Mouse (Mus musculus): ENCODE measurements around the gene Timm10b. TPM values are rescaled to one million over a fixed set of nuclear protein-coding genes. Genes with fewer than 3 reads are reported as not detected.

Timm10b gene
- 147 and 158 TPM in 2 replicates for polyA plus RNA-seq (2015; fragmentation: Nextera tagmentation; extraction: Ambion mirVana)

- peaks cover 20% of the 10 kb centered on the region for H3K4me1 ChIP-seq (ENCODE audit: control insufficient read depth, insufficient read depth, low read length)
- peak within 1 kb of the TSS; percentile 81 for H3K4me3 ChIP-seq (ENCODE audit: low read length)
- peak within 1 kb of the TSS; percentile 91 for H3K9ac ChIP-seq (ENCODE audit: low read length)
- no peak for ATAC-seq (replicated peaks; ENCODE audit: extremely low read depth, insufficient read depth, low FRiP score)
- H3K9me3 ChIP-seq (replicated peaks; ENCODE audit: control insufficient read depth, low read length): no peaks in the 10 kb centered on the region
- no peaks in the 10 kb centered on the region for H3K27me3 ChIP-seq (ENCODE audit: control insufficient read depth, insufficient read depth, low read length)
- H3K36me3 ChIP-seq (ENCODE audit: control insufficient read depth, insufficient read depth): peaks cover 33% of the 10 kb centered on the region
- H3K4me2 ChIP-seq (ENCODE audit: low read depth, low read length): peak within 1 kb of the TSS; percentile 98
- peak within 1 kb of the TSS; percentile 94 for H3K27ac ChIP-seq (ENCODE audit: low read length)
- 0% methylated on average over 2 of the region's 2 CpGs for WGBS
These were observed at the start of gene Timm10b for GRCm38 (mm10) chr7:105639756-105640155. Timm10b (plus strand) TSS chr7:105640056.

- no peak overlapping the region for H3K9ac ChIP-seq (ENCODE audit: low read length)
- no peak overlapping the region for H3K4me2 ChIP-seq (ENCODE audit: low read depth, low read length)
- H3K27me3 ChIP-seq (ENCODE audit: control insufficient read depth, insufficient read depth, low read length): no peaks in the 10 kb centered on the region
- 25% methylated on average over 7 of the region's 7 CpGs for WGBS
- H3K36me3 ChIP-seq (ENCODE audit: control insufficient read depth, insufficient read depth): no peaks in the 10 kb centered on the region
- no peak overlapping the region for H3K4me3 ChIP-seq (ENCODE audit: low read length)
- no peak for ATAC-seq (replicated peaks; ENCODE audit: extremely low read depth, insufficient read depth, low FRiP score)
- no peaks in the 10 kb centered on the region for H3K4me1 ChIP-seq (ENCODE audit: control insufficient read depth, insufficient read depth, low read length)
- no peak overlapping the region for H3K27ac ChIP-seq (ENCODE audit: low read length)
- no peaks in the 10 kb centered on the region for H3K9me3 ChIP-seq (replicated peaks; ENCODE audit: control insufficient read depth, low read length)
These were observed 49.8 kb upstream of the Timm10b start for GRCm38 (mm10) chr7:105590097-105590496.

DNA sequence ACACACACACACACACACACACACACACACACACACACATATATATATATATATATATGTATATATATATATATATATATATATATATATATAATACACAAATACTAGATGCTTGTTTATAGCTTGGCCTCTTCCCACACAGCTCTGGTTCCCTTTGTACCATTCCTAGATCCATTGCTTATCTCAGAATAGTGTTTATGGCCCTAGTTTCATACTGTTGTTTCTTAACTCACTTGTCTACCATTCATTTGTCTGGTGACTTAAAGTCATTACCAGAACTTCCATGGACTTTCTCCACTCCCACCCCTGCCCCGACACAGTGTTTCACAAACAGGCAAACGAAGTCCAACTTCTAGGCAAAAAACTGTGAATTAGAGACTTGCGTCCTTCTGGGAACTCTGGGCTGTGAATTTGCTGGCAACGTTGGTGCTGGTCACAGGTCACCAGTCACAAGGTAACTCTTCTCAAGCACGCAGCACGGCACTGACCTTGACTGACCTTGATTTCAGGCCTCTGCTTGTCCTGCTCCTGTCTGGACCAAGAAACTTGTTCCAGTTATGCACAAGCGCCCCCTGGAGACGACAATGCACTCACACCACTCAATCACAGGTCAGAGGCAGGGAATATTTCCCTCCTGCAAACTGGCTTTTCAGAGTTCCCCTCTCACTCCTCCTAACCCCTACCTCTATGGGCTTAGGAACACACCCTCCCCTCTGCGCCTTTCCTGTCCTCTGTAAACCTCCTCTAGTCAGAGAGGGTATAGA lies 36.8 kb upstream of the Timm10b start:
- no peak overlapping the region for H3K27ac ChIP-seq (ENCODE audit: low read length)
- no peak overlapping the region for H3K4me3 ChIP-seq (ENCODE audit: low read length)
- no peaks in the 10 kb centered on the region for H3K36me3 ChIP-seq (ENCODE audit: control insufficient read depth, insufficient read depth)
- 36% methylated on average over 9 of the region's 9 CpGs for WGBS
- peaks cover 4% of the 10 kb centered on the region for H3K9me3 ChIP-seq (replicated peaks; ENCODE audit: control insufficient read depth, low read length)
- no peaks in the 10 kb centered on the region for H3K27me3 ChIP-seq (ENCODE audit: control insufficient read depth, insufficient read depth, low read length)
- H3K9ac ChIP-seq (ENCODE audit: low read length): no peak overlapping the region
- no peaks in the 10 kb centered on the region for H3K4me1 ChIP-seq (ENCODE audit: control insufficient read depth, insufficient read depth, low read length)
- H3K4me2 ChIP-seq (ENCODE audit: low read depth, low read length): no peak overlapping the region
- ATAC-seq (replicated peaks; ENCODE audit: extremely low read depth, insufficient read depth, low FRiP score): no peak; the same call in 1 of the 2 replicates

- Histone ChIP-seq H3K9ac (ENCODE audit: low read length) (no peak overlapping the region), H3K27ac (ENCODE audit: low read length) (no peak overlapping the region), H3K36me3 (ENCODE audit: control insufficient read depth, insufficient read depth) (peaks cover 26% of the 10 kb centered on the region), H3K4me1 (ENCODE audit: control insufficient read depth, insufficient read depth, low read length) (no peaks in the 10 kb centered on the region), H3K27me3 (ENCODE audit: control insufficient read depth, insufficient read depth, low read length) (no peaks in the 10 kb centered on the region), H3K4me3 (ENCODE audit: low read length) (no peak overlapping the region), H3K4me2 (ENCODE audit: low read depth, low read length) (no peak overlapping the region), H3K9me3 (replicated peaks; ENCODE audit: control insufficient read depth, low read length) (peaks cover 4% of the 10 kb centered on the region)
- no peak for ATAC-seq (replicated peaks; ENCODE audit: extremely low read depth, insufficient read depth, low FRiP score)
- WGBS: 83% methylated on average over 3 of the region's 3 CpGs
These were observed 31.4 kb upstream of the Timm10b start for GRCm38 (mm10) chr7:105608467-105608866.

GRCm38 (mm10) chr7:105611767-105612166 lies 28.1 kb upstream of the Timm10b start:
- Histone ChIP-seq H3K9ac (ENCODE audit: low read length) (no peak overlapping the region), H3K4me3 (ENCODE audit: low read length) (no peak overlapping the region), H3K36me3 (ENCODE audit: control insufficient read depth, insufficient read depth) (peaks cover 41% of the 10 kb centered on the region), H3K27me3 (ENCODE audit: control insufficient read depth, insufficient read depth, low read length) (no peaks in the 10 kb centered on the region), H3K4me1 (ENCODE audit: control insufficient read depth, insufficient read depth, low read length) (peaks cover 9% of the 10 kb centered on the region), H3K27ac (ENCODE audit: low read length) (no peak overlapping the region), H3K9me3 (replicated peaks; ENCODE audit: control insufficient read depth, low read length) (no peaks in the 10 kb centered on the region), H3K4me2 (ENCODE audit: low read depth, low read length) (no peak overlapping the region)
- 74% methylated on average over 1 of the region's 1 CpGs for WGBS
- no peak for ATAC-seq (replicated peaks; ENCODE audit: extremely low read depth, insufficient read depth, low FRiP score)

DNA sequence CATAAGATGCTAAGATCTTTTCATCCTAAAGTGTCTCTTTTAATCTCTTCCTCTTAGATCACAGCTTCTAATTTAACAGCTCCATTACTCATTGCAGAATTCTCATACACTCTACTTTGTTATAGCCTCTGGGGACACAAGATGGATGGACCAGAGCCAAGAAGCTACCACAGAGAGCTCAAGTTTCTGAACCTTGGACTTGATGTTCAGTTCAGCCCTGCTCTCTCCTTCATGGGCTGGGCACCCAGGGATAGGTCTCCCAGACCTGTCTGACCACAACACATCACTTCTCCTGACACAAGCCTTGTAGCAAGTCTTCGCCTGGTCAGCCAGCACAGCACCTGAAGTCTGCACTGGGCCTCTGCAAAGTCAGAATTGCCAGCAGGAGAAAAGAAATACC lies 25.5 kb upstream of the Timm10b start:
- Histone ChIP-seq H3K4me3 (ENCODE audit: low read length) (no peak overlapping the region), H3K27me3 (ENCODE audit: control insufficient read depth, insufficient read depth, low read length) (no peaks in the 10 kb centered on the region), H3K4me1 (ENCODE audit: control insufficient read depth, insufficient read depth, low read length) (peaks cover 14% of the 10 kb centered on the region), H3K9me3 (replicated peaks; ENCODE audit: control insufficient read depth, low read length) (no peaks in the 10 kb centered on the region), H3K9ac (ENCODE audit: low read length) (no peak overlapping the region), H3K27ac (ENCODE audit: low read length) (no peak overlapping the region), H3K36me3 (ENCODE audit: control insufficient read depth, insufficient read depth) (peaks cover 59% of the 10 kb centered on the region), H3K4me2 (ENCODE audit: low read depth, low read length) (no peak overlapping the region)
- ATAC-seq (replicated peaks; ENCODE audit: extremely low read depth, insufficient read depth, low FRiP score): no peak
- WGBS: 96% methylated on average over 1 of the region's 1 CpGs

DNA sequence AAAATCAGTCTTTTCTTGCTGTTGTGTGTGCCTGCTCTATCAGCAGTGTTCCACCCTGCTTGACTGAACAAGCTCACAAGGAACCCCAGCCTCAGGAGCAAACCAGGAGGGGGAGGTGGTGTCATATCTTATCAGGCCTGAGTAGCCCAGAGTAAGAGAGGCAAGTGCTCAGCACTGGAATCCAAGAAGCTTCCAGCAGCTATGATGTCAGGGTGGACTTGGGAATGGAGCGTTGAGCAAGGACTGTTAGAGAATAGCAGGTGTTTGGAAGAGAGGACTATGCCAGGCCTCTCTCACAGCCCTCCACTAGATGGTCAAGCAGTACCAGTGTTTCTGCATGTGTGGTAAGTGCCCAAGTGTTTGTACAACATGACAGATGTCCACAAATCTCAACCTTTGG lies 24.1 kb upstream of the Timm10b start:
- Histone ChIP-seq H3K27ac (ENCODE audit: low read length) (no peak overlapping the region), H3K9ac (ENCODE audit: low read length) (no peak overlapping the region), H3K4me2 (ENCODE audit: low read depth, low read length) (no peak overlapping the region), H3K4me3 (ENCODE audit: low read length) (no peak overlapping the region), H3K36me3 (ENCODE audit: control insufficient read depth, insufficient read depth) (peaks cover 52% of the 10 kb centered on the region), H3K9me3 (replicated peaks; ENCODE audit: control insufficient read depth, low read length) (no peaks in the 10 kb centered on the region), H3K27me3 (ENCODE audit: control insufficient read depth, insufficient read depth, low read length) (no peaks in the 10 kb centered on the region), H3K4me1 (ENCODE audit: control insufficient read depth, insufficient read depth, low read length) (peaks cover 14% of the 10 kb centered on the region)
- 31% methylated on average over 1 of the region's 1 CpGs for WGBS
- ATAC-seq (replicated peaks; ENCODE audit: extremely low read depth, insufficient read depth, low FRiP score): no peak

DNA sequence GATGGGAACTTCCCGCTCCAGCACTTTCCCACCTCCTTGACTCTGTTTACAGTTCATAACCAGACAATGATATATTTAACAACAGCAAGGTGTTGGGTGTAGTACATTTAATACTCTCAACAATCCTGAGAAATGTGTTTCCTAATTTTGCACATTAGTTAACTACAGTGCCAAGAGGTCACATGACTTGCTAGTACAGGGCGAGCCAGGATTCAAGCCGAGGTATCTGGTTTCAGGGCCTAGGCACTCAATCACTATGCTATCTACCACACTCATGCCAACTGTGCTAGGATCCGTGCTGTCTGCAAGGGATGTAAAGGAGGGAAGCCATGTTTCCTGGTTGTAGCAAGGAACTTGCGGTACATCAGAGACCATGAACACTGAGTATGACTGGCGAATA lies 23.3 kb upstream of the Timm10b start:
- H3K4me2 ChIP-seq (ENCODE audit: low read depth, low read length): no peak overlapping the region
- no peak overlapping the region for H3K9ac ChIP-seq (ENCODE audit: low read length)
- 52% methylated on average over 6 of the region's 6 CpGs for WGBS
- H3K36me3 ChIP-seq (ENCODE audit: control insufficient read depth, insufficient read depth): peaks cover 46% of the 10 kb centered on the region
- no peak overlapping the region; the same call in 1 of the 2 replicates for H3K27ac ChIP-seq (ENCODE audit: low read length)
- no peak; the same call in 1 of the 2 replicates for ATAC-seq (replicated peaks; ENCODE audit: extremely low read depth, insufficient read depth, low FRiP score)
- no peaks in the 10 kb centered on the region for H3K9me3 ChIP-seq (replicated peaks; ENCODE audit: control insufficient read depth, low read length)
- no peaks in the 10 kb centered on the region for H3K27me3 ChIP-seq (ENCODE audit: control insufficient read depth, insufficient read depth, low read length)
- H3K4me1 ChIP-seq (ENCODE audit: control insufficient read depth, insufficient read depth, low read length): peaks cover 14% of the 10 kb centered on the region
- no peak overlapping the region for H3K4me3 ChIP-seq (ENCODE audit: low read length)

GRCm38 (mm10) chr7:105617810-105618209 lies 22.0 kb upstream of the Timm10b start:
- ATAC-seq (replicated peaks; ENCODE audit: extremely low read depth, insufficient read depth, low FRiP score): no peak
- H3K9ac ChIP-seq (ENCODE audit: low read length): no peak overlapping the region
- no peaks in the 10 kb centered on the region for H3K27me3 ChIP-seq (ENCODE audit: control insufficient read depth, insufficient read depth, low read length)
- WGBS: 95% methylated on average over 22 of the region's 22 CpGs
- H3K4me3 ChIP-seq (ENCODE audit: low read length): no peak overlapping the region
- H3K9me3 ChIP-seq (replicated peaks; ENCODE audit: control insufficient read depth, low read length): no peaks in the 10 kb centered on the region
- H3K36me3 ChIP-seq (ENCODE audit: control insufficient read depth, insufficient read depth): peaks cover 45% of the 10 kb centered on the region
- peaks cover 14% of the 10 kb centered on the region for H3K4me1 ChIP-seq (ENCODE audit: control insufficient read depth, insufficient read depth, low read length)
- no peak overlapping the region for H3K27ac ChIP-seq (ENCODE audit: low read length)
- no peak overlapping the region for H3K4me2 ChIP-seq (ENCODE audit: low read depth, low read length)
